Comparison of ENCODE assay signal across 26 mouse cellular contexts in the genomic region with DNA sequence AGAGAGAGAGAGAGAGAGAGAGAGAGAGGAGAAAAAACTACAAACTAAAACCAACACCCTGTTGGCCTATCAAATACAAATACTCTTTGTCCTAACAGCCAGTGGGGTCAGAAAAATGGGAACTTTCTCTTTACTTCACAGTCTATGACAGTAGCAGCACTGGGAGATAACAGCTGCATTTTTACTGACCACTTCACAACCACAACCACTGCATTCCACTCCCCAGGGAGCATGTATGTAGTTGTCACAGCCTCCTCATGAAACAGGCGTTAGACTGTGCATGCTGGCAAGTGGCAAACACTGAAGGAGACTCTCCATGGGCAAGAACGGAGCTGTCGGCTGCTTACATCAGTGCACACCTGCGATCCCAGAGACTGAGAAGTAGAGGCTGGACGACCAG.
"Had no signal": no experiment of that assay in that cellular context is flagged by ENCODE, and none has a peak within 500 bp of the region (broad histone marks: within the 10 kb centered on the region; RNA-seq: fewer than 3 reads in every experiment).

No protein-coding gene starts in this region.

- H3K9ac ChIP-seq: embryonic facial prominence, embryonic 12.5 days; embryonic facial prominence, embryonic 13.5 days; embryonic facial prominence, embryonic 15.5 days; forebrain, embryonic 12.5 days; forebrain, embryonic 13.5 days; forebrain, embryonic 15.5 days; forebrain, postnatal 0 days had no signal

- H3K9me3 ChIP-seq: embryonic facial prominence, embryonic 10.5 days; embryonic facial prominence, embryonic 12.5 days; embryonic facial prominence, embryonic 13.5 days; embryonic facial prominence, embryonic 15.5 days; forebrain, embryonic 10.5 days; forebrain, embryonic 12.5 days; forebrain, embryonic 13.5 days; forebrain, embryonic 15.5 days; heart, embryonic 10.5 days had no signal

- H3K27ac ChIP-seq: embryonic facial prominence, embryonic 10.5 days; embryonic facial prominence, embryonic 12.5 days; embryonic facial prominence, embryonic 13.5 days; embryonic facial prominence, embryonic 15.5 days; forebrain, embryonic 10.5 days; forebrain, embryonic 12.5 days; forebrain, embryonic 13.5 days; forebrain, embryonic 15.5 days; gastrocnemius, adult 2 months; heart, adult 2 months; heart, embryonic 10.5 days had no signal

- H3K27me3 ChIP-seq: embryonic facial prominence, embryonic 12.5 days; embryonic facial prominence, embryonic 13.5 days; embryonic facial prominence, embryonic 15.5 days; forebrain, embryonic 13.5 days; forebrain, embryonic 15.5 days had no signal

- ATAC-seq: forebrain, embryonic 13.5 days; forebrain, embryonic 14.5 days; forebrain, embryonic 15.5 days; forebrain, embryonic 16.5 days; forebrain, postnatal 0 days had no signal

- DNase-seq: cerebellum, postnatal 10 days; cerebellum, postnatal 14 days; cerebellum, postnatal 25 days; cerebellum, postnatal 36 days; embryo, embryonic 11 days; forebrain, postnatal 0 days; gastrocnemius, adult 2 months; gastrocnemius, postnatal 10 days; gastrocnemius, postnatal 14 days; gastrocnemius, postnatal 25 days; gastrocnemius, postnatal 36 days; heart, adult 11 months; heart, adult 18-20 months; heart, adult 2 months had no signal

- H3K4me3 ChIP-seq: embryonic facial prominence, embryonic 10.5 days; embryonic facial prominence, embryonic 12.5 days; embryonic facial prominence, embryonic 13.5 days; embryonic facial prominence, embryonic 15.5 days; erythroblast, embryonic 14.5 days; forebrain, embryonic 10.5 days; forebrain, embryonic 12.5 days; forebrain, embryonic 13.5 days; forebrain, embryonic 15.5 days; gastrocnemius, adult 2 months; heart, adult 2 months; heart, embryonic 10.5 days had no signal

- H3K4me2 ChIP-seq: embryonic facial prominence, embryonic 12.5 days; embryonic facial prominence, embryonic 15.5 days; forebrain, embryonic 12.5 days; forebrain, embryonic 13.5 days; forebrain, embryonic 15.5 days had no signal

- H3K36me3 ChIP-seq: embryonic facial prominence, embryonic 10.5 days; embryonic facial prominence, embryonic 12.5 days; embryonic facial prominence, embryonic 13.5 days; embryonic facial prominence, embryonic 15.5 days; forebrain, embryonic 10.5 days; forebrain, embryonic 12.5 days; forebrain, embryonic 15.5 days; heart, embryonic 10.5 days had no signal
